Mouse (Mus musculus) ES-E14 (cell line): ENCODE results near the gene Thada. TPM values are rescaled to one million over a fixed set of nuclear protein-coding genes. Genes with fewer than 3 reads are reported as not detected.

Experiments
- DNase-seq: peaks from one replicate; pipeline ENCODE4 v3.0.0-alpha.2; 2013; ENCODE audit warnings: low read depth, low spot score
- H3K27ac ChIP-seq: 2 replicates; pipeline ENCODE4 v1.5.1; 2012; ENCODE audit warnings: low read depth, mild to moderate bottlenecking, low read length, moderate library complexity, mixed read lengths; ENCODE audit not compliant: poor library complexity, insufficient read depth, severe bottlenecking
- H3K36me3 ChIP-seq: 2 replicates; pipeline ENCODE4 v1.6.1; 2012; ENCODE audit warnings: mild to moderate bottlenecking, low read length, moderate library complexity, mixed read lengths; ENCODE audit not compliant: control insufficient read depth, poor library complexity, insufficient read depth, severe bottlenecking
- H3K4me1 ChIP-seq, 2 experiments: fragments of 150-350 bp in 1 of 2; sonication (generic) in 1 of 2; 2 replicates each; pipeline ENCODE4 v1.6.1; 2012; ENCODE audit warnings: low read length in 2 of 2, mild to moderate bottlenecking in 1 of 2, mixed read lengths in 1 of 2; ENCODE audit not compliant: control insufficient read depth in 2 of 2, insufficient read depth in 2 of 2, poor library complexity in 1 of 2
- H3K4me3 ChIP-seq, 2 experiments: fragments of 150-350 bp in 1 of 2; sonication (generic) in 1 of 2; 2 replicates each; pipeline ENCODE4 v1.5.1; 2012; ENCODE audit warnings: low read length in 2 of 2, low read depth in 1 of 2, mild to moderate bottlenecking in 1 of 2, mixed read lengths in 1 of 2; ENCODE audit not compliant: insufficient read depth in 1 of 2, poor library complexity in 1 of 2, severe bottlenecking in 1 of 2
- H3K9ac ChIP-seq: 2 replicates; pipeline ENCODE4 v1.6.1; 2012; ENCODE audit warnings: low read depth, mild to moderate bottlenecking, low read length, mixed read lengths; ENCODE audit not compliant: poor library complexity, insufficient read depth, severe bottlenecking
- H3K9me3 ChIP-seq: fragments of 150-350 bp; sonication (generic); 2 replicates; pipeline ENCODE4 v1.6.1; 2012; ENCODE audit warnings: low read depth, mild to moderate bottlenecking, low read length; ENCODE audit not compliant: control insufficient read depth, insufficient read depth
- CHD2 ChIP-seq: IDR thresholded peaks from 2 replicates; pipeline ENCODE4 v1.6.1; 2014; ENCODE audit warnings: mild to moderate bottlenecking, low read depth, low read length, inconsistent platforms
- HCFC1 ChIP-seq: IDR thresholded peaks from 2 replicates; pipeline ENCODE4 v1.6.1; 2012; ENCODE audit warnings: low read length, inconsistent platforms, borderline replicate concordance; ENCODE audit not compliant: insufficient read depth
- MAFK ChIP-seq: IDR thresholded peaks from 2 replicates; pipeline ENCODE4 v1.6.1; 2014; ENCODE audit warnings: mild to moderate bottlenecking, low read depth, low read length, inconsistent platforms; ENCODE audit not compliant: insufficient read depth
- ZC3H11A ChIP-seq: IDR thresholded peaks from 2 replicates; pipeline ENCODE4 v1.6.1; 2012; ENCODE audit warnings: low read depth, mild to moderate bottlenecking, inconsistent platforms, low read length, borderline replicate concordance
- ZNF384 ChIP-seq: IDR thresholded peaks from 2 replicates; pipeline ENCODE4 v1.6.1; 2012; ENCODE audit warnings: low read depth, low read length, inconsistent platforms
- in situ Hi-C, 2 experiments: fragments of 600-800 bp; cut with MboI; formaldehyde crosslinking; loops; one replicate each; pipeline ENCODE4 v1.15.1; 2025; ENCODE audit warnings: low sequenced_read_pairs in 2 of 2, inconsistent platforms in 1 of 2; ENCODE audit not compliant: unreplicated experiment in 2 of 2
- total RNA-seq: library from RNA; depleted of rRNA; stranded (reverse); fragments of 300-350 nt; gene quantifications from 2 replicates; pipeline ENCODE4 v1.2.3, GENCODE M21; 2012

The Thada gene
- total RNA-seq, 1 experiment: 37.4 TPM

GRCm38 (mm10) chr17:84157743-84158460 is 308.1 kb downstream of the Thada start:
- Histone ChIP-seq H3K36me3 (no peaks in the 10 kb centered on the region), H3K9me3 (no peaks in the 10 kb centered on the region), H3K9ac (no peak overlapping the region), H3K27ac (no peak overlapping the region), H3K4me3 (no peak overlapping the region), H3K4me1 (peaks cover 2 to 18% of the 10 kb centered on the region in 2 experiments; a peak in 2 of 4 replicates)
- in situ Hi-C loops: no loop called here
- DNase-seq: no peak
- TF ChIP-seq ZNF384 (no peak), CHD2 (no peak), HCFC1 (no peak), ZC3H11A (no peak), MAFK (no peak)

GRCm38 (mm10) chr17:84156748-84157742 is 309.0 kb downstream of the Thada start:
- TF ChIP-seq MAFK (no peak), ZNF384 (no peak), CHD2 (no peak), ZC3H11A (no peak), HCFC1 (no peak)
- Histone ChIP-seq H3K9ac (no peak overlapping the region), H3K4me3 (no peak overlapping the region), H3K4me1 (peaks cover 2 to 20% of the 10 kb centered on the region in 2 experiments; a peak in 2 of 4 replicates), H3K36me3 (no peaks in the 10 kb centered on the region), H3K9me3 (no peaks in the 10 kb centered on the region), H3K27ac (no peak overlapping the region)
- DNase-seq: no peak
- in situ Hi-C loops: no loop called here

- Histone ChIP-seq H3K4me1 (peaks cover 2 to 18% of the 10 kb centered on the region in 2 experiments; a peak in 2 of 4 replicates), H3K4me3 (no peak overlapping the region), H3K27ac (no peak overlapping the region), H3K9me3 (no peaks in the 10 kb centered on the region), H3K36me3 (no peaks in the 10 kb centered on the region), H3K9ac (no peak overlapping the region; the same call in 1 of the 2 replicates)
- TF ChIP-seq MAFK (no peak), ZNF384 (no peak), ZC3H11A (no peak), HCFC1 (no peak), CHD2 (no peak)
- no peak for DNase-seq
- in situ Hi-C loops: no loop called here
Measured at GRCm38 (mm10) chr17:84156227-84156573, 309.8 kb downstream of the Thada start.

DNA sequence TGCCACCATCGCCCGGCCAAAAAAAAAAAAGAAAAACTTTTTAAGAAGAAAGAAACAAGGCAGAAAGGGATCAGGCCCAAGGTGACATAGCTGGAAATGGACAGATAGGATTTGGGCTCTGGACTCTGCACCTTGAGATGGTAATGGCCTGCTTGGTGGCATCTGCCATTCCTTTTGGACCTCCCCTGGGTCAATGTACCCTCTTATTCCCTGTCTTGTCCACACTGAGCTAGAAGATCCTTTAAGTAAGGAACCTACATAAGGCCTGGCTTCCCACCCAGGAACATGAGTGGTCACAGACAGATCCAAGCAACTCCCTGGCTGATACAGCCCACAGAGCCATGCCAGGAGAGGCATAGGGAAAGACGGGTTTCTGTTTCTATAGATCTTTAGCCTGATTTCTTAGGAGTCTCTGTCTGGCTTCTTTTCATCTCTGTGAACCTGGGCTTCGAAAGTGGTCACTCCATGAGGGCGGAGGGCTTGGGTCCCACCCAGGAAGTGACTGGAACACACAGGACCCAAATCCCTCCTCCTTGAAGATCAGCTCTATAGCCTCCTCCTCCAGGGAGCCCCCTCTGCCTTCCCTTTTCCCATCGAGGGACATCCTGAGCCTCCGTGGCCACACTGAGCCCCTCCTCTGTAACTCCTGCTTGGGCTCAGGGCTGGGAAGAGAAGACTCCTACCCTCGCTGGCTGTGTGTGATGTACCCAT is 310.3 kb downstream of the Thada start:
- DNase-seq: no peak
- in situ Hi-C loops: no loop called here
- Histone ChIP-seq H3K9ac (no peak overlapping the region), H3K9me3 (no peaks in the 10 kb centered on the region), H3K4me3 (no peak overlapping the region), H3K36me3 (no peaks in the 10 kb centered on the region), H3K27ac (no peak overlapping the region; the same call in 1 of the 2 replicates), H3K4me1 (peaks cover 0 to 15% of the 10 kb centered on the region in 2 experiments; a peak in 1 of 4 replicates)
- TF ChIP-seq CHD2: no peak
- no peak for TF ChIP-seq ZC3H11A
- no peak for TF ChIP-seq MAFK
- no peak for TF ChIP-seq ZNF384
- TF ChIP-seq HCFC1: no peak
